Mouse (Mus musculus) cortical plate, adult 2 months (tissue): ENCODE measurements at regions not wholly inside any gene's neighbourhood (a gene's known extent, or its start where the extent isn't known, plus 50 kb on each side); places are given as distances from the start of the nearest gene placed in this dataset.

Source experiments
- H3K27ac ChIP-seq: fragments of 200-500 bp; 2 replicates; pipeline ENCODE4 v1.5.1; 2012; ENCODE audit warnings: low read length, control low read depth, inconsistent platforms; ENCODE audit not compliant: insufficient read depth
- H3K4me1 ChIP-seq: fragments of 200-500 bp; 2 replicates; pipeline ENCODE4 v1.6.1; 2011; ENCODE audit warnings: low read length; ENCODE audit not compliant: control insufficient read depth, insufficient read depth
- H3K4me3 ChIP-seq: fragments of 200-500 bp; 2 replicates; pipeline ENCODE4 v1.5.1; 2011; ENCODE audit warnings: mild to moderate bottlenecking, low read length, control low read depth; ENCODE audit not compliant: insufficient read depth
- CTCF ChIP-seq: fragments of 200-500 bp; IDR thresholded peaks from 2 replicates; pipeline ENCODE4 v1.5.1; 2011; ENCODE audit warnings: mild to moderate bottlenecking, control low read depth, low read length; ENCODE audit not compliant: insufficient read depth; ENCODE audit errors: extremely low read depth
- POLR2A ChIP-seq: fragments of 200-500 bp; IDR thresholded peaks from 2 replicates; pipeline ENCODE4 v1.6.1; 2011; ENCODE audit warnings: mild to moderate bottlenecking, low read length, control low read depth; ENCODE audit not compliant: insufficient read depth; ENCODE audit errors: extremely low read depth

DNA sequence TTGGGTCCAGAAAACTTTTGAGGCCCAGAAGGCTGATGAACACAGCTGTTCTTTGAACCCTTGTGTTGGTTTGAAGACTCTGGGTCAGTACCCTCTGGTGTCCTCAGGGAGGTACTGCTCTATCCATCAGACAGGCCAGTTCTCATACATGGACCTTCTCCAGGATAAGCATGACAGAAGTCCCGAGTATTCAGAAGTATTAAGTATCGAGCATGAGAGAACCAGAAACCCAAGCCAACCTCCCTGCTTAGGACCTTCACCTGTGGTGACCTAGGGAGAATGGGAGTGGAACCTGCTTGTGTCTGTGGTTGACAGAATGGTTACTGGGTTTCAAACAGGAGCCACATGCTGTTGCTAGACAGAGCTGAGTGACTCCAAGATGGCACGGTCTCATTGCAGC lies 167.5 kb upstream of the Id2 start:
- TF ChIP-seq POLR2A (no peak), CTCF (no peak)

DNA sequence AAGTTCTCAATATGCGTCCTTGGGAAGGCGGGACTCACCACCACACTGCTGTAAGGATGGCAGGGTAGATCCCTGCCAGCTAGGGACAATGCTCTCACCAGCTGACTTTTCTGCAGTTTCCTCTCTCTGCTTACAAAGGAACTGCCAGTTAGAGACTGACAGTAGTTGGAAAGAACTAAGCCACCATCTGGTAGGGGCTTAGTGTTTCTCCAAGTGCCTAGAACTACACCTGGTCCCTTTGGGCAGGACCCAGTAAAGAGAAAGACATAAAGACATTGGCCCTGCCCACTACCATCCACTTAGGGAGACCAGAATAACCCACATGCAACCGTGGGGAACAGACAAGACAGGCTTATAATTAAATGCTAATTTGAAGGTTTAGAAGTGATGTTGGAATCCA lies 165.5 kb upstream of the Id2 start:
- H3K4me1 ChIP-seq, result no peaks in the 10 kb centered on the region
- TF ChIP-seq POLR2A, result no peak
- no peak for TF ChIP-seq CTCF
- no peak overlapping the region for H3K27ac ChIP-seq
- no peak overlapping the region for H3K4me3 ChIP-seq

More for the DNA sequence above, 167.5 kb upstream of the Id2 start:
- H3K27ac ChIP-seq, result no peak overlapping the region
- no peaks in the 10 kb centered on the region for H3K4me1 ChIP-seq
- H3K4me3 ChIP-seq, result no peak overlapping the region

DNA sequence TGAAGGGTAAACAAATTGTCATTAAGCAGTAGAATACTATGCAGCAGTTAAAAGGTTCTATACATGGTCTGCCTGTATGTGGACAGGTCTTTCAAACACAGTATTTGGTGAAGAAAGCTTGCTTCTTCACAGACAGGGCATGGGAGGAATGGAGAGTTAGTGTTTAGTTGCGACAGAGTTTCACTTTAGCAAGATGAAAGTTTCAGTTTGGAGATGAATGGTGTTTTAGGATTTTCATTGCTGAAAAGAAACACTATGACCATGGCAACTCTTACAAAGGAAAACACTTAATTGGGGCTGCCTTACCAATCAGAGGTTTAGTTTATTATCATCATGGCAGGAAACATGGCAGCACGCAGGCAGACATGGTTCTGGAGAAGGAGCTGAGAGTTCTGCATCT lies 162.2 kb upstream of the Id2 start:
- TF ChIP-seq CTCF (no peak), POLR2A (no peak)
- Histone ChIP-seq H3K4me1 (no peaks in the 10 kb centered on the region), H3K4me3 (no peak overlapping the region), H3K27ac (no peak overlapping the region)

DNA sequence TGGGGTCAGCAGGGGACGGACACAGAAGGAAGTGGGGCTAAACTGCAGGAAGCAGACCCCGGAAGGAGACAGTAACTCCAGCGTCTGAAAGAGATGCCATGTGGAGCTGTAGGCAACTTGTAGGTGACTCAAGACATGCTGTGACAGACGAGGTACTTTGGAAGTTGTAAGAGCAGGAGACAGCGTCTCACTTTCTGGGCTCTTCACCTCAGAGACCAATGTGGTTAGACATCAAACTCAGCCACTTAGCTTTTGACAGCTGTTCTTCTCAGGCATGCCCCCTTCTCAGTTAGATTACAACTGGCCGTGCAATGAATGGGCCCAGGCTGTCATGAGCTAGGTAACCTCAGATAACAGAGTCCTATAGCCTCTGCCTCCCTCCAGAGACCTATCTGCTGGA lies 159.3 kb upstream of the Id2 start:
- Histone ChIP-seq H3K27ac (no peak overlapping the region), H3K4me3 (no peak overlapping the region), H3K4me1 (no peaks in the 10 kb centered on the region)
- TF ChIP-seq CTCF (no peak), POLR2A (no peak)

DNA sequence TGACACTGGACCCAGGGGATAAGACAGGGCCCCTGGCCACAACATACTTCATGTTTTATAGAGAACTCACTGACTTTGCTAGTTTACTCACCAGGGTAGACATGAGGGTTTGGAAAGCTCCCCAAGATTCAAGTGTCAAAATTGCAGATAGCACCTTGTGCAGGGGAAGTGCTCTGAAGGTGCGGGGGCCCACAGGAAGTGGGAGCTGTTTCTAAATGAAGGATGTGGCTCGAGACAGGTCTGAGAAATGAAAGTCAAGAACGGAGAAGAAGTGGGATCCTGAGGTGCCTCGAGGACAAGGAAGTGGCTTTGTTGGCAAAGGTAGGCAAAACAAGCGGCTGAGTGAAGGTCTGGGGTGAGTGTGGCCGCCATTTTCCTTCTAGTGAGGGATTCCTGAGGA lies 157.8 kb upstream of the Id2 start:
- Histone ChIP-seq H3K27ac (no peak overlapping the region), H3K4me3 (no peak overlapping the region), H3K4me1 (no peaks in the 10 kb centered on the region)
- no peak for TF ChIP-seq POLR2A
- TF ChIP-seq CTCF, result no peak

DNA sequence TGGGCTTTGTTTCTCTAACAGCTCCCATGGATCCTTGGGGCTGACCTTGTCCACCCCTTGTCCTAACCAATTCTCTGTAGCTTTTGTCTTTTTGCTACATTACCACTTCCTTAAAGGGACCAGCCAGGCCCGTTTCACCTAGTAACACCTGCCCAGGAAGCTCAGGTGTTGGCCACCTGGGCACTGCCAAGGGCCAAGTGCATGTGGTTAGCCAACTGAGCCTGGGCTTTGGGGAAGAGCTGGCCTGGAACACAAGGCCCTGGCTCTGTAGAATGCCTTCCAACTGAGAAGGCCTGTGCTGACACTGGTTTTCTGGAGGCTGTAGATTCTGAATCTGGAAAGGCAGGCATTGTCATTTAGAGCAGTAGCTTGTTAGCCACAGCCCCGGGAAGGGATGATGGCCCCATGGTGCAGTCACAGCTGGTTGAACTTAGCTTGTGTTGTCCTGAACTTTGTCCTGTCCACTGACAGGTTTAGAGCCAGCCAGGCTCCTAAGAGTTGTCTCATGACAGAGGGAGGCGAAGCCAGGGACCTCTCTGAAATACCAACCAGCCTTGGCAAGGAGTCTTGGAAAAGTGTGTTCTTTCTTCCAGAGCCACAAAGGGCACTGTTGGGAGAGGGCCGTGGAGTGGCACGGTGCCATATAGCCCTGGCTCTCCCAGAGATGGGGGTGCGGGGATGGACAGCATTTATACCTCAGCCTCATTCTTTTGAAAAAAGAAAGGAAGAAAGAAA lies 156.0 kb upstream of the Id2 start:
- Histone ChIP-seq H3K4me1 (no peaks in the 10 kb centered on the region), H3K4me3 (no peak overlapping the region), H3K27ac (no peak overlapping the region)
- TF ChIP-seq CTCF, result no peak
- TF ChIP-seq POLR2A, result no peak

DNA sequence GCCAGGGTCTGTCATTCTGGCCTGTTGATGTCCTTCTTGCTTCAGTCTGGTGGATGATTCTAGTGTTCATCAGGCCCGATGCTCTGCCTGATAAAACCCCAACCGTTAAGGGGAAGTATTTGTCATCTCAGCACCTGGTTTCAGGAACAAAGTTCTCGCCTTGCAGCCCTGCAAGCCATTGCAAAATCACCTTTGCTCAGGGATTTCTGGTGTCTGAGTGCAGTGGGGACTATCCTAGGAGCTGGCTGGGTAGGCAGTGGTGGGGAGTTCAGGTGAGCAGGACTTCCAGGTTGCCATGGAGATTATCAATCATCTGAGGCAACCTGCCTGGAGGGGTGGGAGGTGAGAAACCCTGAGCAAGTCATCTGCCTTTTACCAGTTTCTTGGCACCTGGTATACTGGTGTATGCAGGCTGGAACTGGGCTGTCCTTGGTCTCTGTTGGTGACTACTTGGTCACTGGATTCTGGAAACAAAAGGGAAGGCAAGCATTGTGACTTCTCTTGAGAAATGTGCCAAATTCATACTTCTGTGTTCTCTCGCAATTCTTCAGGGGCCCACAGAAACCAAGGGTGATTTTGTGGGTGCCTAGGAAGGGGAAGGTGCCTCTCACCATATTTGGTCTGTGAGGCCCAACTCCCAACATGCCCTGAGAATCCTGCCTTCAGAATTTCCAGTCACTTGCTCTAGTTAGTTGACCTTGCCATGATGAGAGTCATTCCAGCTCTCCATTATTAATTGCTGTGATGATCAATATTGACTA lies 154.7 kb upstream of the Id2 start:
- no peak for TF ChIP-seq POLR2A
- no peak for TF ChIP-seq CTCF
- Histone ChIP-seq H3K4me3 (no peak overlapping the region), H3K4me1 (no peaks in the 10 kb centered on the region), H3K27ac (no peak overlapping the region)

DNA sequence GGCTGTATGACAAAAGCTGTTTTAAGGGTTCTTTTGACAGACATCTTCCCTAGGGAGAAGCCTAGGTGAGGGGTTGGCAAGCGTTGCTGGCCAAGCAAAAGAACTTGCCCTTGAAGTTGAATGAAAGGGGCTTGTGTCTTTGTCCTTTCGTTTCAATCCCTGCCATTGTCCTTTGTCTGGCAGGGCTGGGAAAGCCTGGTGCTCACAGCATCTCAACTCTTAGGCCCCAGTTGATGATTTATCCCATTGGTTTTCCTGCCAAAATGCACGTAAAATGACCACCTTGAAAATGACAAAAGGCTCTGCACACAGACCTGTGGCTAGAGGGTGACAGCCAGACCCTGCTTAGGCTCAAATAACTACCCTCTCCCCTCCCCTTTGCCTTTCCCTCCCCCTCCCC lies 153.9 kb upstream of the Id2 start:
- Histone ChIP-seq H3K4me3 (no peak overlapping the region), H3K4me1 (no peaks in the 10 kb centered on the region), H3K27ac (no peak overlapping the region)
- TF ChIP-seq POLR2A (no peak), CTCF (no peak)

DNA sequence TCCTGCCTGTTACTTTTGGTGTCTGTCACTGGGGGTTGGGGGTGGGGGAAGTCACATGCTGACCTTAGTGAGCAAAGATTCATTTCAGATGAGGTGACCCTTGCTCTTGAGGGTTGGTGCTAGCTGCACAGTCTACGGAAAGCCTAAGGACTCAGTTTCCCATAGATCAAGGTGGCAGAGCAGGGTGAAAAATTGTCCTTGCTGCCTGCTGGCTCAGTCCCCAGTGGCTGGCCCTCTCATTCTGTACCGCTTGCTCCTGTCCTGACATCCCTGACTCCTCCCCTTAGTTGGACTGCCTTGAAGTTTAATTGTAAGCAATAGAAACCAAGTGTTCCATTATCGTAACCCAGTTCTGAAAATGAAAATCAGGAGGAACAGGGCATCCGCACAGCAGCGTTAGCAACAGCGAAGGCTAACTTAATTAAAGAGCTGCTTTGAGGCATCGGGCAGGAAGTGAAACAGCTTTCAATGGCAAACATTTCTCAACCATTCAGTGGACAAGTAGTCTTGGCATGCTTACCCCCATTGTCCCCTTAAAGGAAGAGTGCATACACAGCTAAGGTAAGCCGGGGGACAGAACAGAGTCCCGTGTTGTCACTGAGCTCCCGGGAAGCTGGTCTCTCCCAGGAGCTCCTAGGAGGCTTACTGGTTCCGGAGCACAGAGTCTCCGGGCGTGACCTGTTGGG lies 151.9 kb upstream of the Id2 start:
- Histone ChIP-seq H3K4me1 (peaks cover 2% of the 10 kb centered on the region; the same call in 1 of the 2 replicates), H3K27ac (no peak overlapping the region), H3K4me3 (no peak overlapping the region)
- TF ChIP-seq CTCF (no peak), POLR2A (no peak)
